Mouse (Mus musculus) stomach, postnatal 0 days (tissue): ENCODE results near the gene Cutal. TPM values are rescaled to one million over a fixed set of nuclear protein-coding genes. Genes with fewer than 3 reads are reported as not detected.
A peak's percentile ranks its signal among the peaks of the same experiment; 100 is the strongest.

ENCODE experiments used
- ATAC-seq: fragments of 200-750 bp; cut with Nextera tagmentation; 2 replicates; pipeline ENCODE4 v1.8.0; 2017; ENCODE audit not compliant: low FRiP score, low TSS enrichment
- DNase-seq: peaks from one replicate; pipeline ENCODE4 v3.0.0-alpha.2; 2016; ENCODE audit warnings: low spot score
- H3K27ac ChIP-seq: fragments of 300-500 bp; sonication (generic); replicated peaks from 2 replicates; pipeline ENCODE4 v1.5.1; 2014; ENCODE audit warnings: mild to moderate bottlenecking, control low read depth
- H3K27me3 ChIP-seq: fragments of 300-500 bp; sonication (generic); 2 replicates; pipeline ENCODE4 v1.6.1; 2014; ENCODE audit warnings: low read length; ENCODE audit not compliant: control insufficient read depth, insufficient read depth
- H3K36me3 ChIP-seq: fragments of 300-500 bp; sonication (generic); 2 replicates; pipeline ENCODE4 v1.6.1; 2014; ENCODE audit warnings: low read length, mixed read lengths; ENCODE audit not compliant: control insufficient read depth, insufficient read depth
- H3K4me1 ChIP-seq: fragments of 300-500 bp; sonication (generic); replicated peaks from 2 replicates; pipeline ENCODE4 v1.6.1; 2014; ENCODE audit warnings: antibody characterized with exemption; ENCODE audit not compliant: control insufficient read depth, insufficient read depth
- H3K4me2 ChIP-seq: fragments of 300-500 bp; sonication (generic); replicated peaks from 2 replicates; pipeline ENCODE4 v1.6.1; 2014; ENCODE audit warnings: low read depth, mild to moderate bottlenecking, control low read depth, moderate library complexity
- H3K4me3 ChIP-seq: fragments of 300-500 bp; sonication (generic); 2 replicates; pipeline ENCODE4 v1.5.1; 2014; ENCODE audit warnings: low read depth, low read length, control low read depth
- H3K9ac ChIP-seq: fragments of 300-500 bp; sonication (generic); 2 replicates; pipeline ENCODE4 v1.6.1; 2014; ENCODE audit warnings: mild to moderate bottlenecking, low read length, control low read depth, mixed read lengths
- H3K9me3 ChIP-seq: fragments of 300-500 bp; sonication (generic); 2 replicates; pipeline ENCODE4 v1.6.1; 2016; ENCODE audit warnings: low read length; ENCODE audit not compliant: control insufficient read depth
- CTCF ChIP-seq: IDR thresholded peaks from 2 replicates; pipeline ENCODE4 v1.5.1; 2016; ENCODE audit warnings: antibody characterized with exemption, low read depth, mild to moderate bottlenecking, moderate library complexity
- EP300 ChIP-seq: optimal IDR thresholded peaks from 2 replicates; pipeline ENCODE3; 2016; ENCODE audit warnings: antibody characterized with exemption
- WGBS: fragments of 180-500 bp; shearing (Covaris S2); extraction: QIAGEN DNeasy Blood & Tissue Kit; methylation state at CpG from one replicate; pipeline ENCODE4 v1.1.7; 2014; 5-methylcytosine and 5-hydroxymethylcytosine counted together
- polyA plus RNA-seq: library from polyadenylated mRNA; unstranded; fragments of >200 nt; fragmentation: Nextera tagmentation; extraction: Ambion mirVana; gene quantifications from 2 replicates; pipeline ENCODE4 v1.2.1, GENCODE M21; 2015

Cutal gene
- polyA plus RNA-seq, 1 experiment from 2014 or later = 0.55 TPM

GRCm38 (mm10) chr2:34938269-34939208, 64.3 kb downstream of the Cutal start:
- ATAC-seq (no peak; the same call in 1 of the 2 replicates), DNase-seq (no peak)
- H3K9ac ChIP-seq = no peak overlapping the region
- H3K4me3 ChIP-seq = no peak overlapping the region
- no peaks in the 10 kb centered on the region for H3K4me1 ChIP-seq
- 51% methylated on average over 8 of the region's 8 CpGs for WGBS
- no peaks in the 10 kb centered on the region for H3K36me3 ChIP-seq
- TF ChIP-seq EP300 (no peak), CTCF (no peak)
- no peaks in the 10 kb centered on the region for H3K9me3 ChIP-seq
- H3K27ac ChIP-seq = 0 out of 2 replicates have a peak overlapping the region, but pooled peaks have one; percentile 31
- no peaks in the 10 kb centered on the region for H3K27me3 ChIP-seq
- no peak overlapping the region for H3K4me2 ChIP-seq

- Histone ChIP-seq H3K36me3 (no peaks in the 10 kb centered on the region), H3K9me3 (no peaks in the 10 kb centered on the region), H3K4me3 (no peak overlapping the region), H3K27me3 (no peaks in the 10 kb centered on the region), H3K27ac (no peak overlapping the region), H3K4me2 (no peak overlapping the region), H3K9ac (no peak overlapping the region), H3K4me1 (no peaks in the 10 kb centered on the region)
- no peak for TF ChIP-seq EP300
- TF ChIP-seq CTCF = no peak
- no peak for ATAC-seq
- DNase-seq = no peak
- 67% methylated on average over 5 of the region's 5 CpGs for WGBS
Measured at GRCm38 (mm10) chr2:34940246-34940645, 66.0 kb downstream of the Cutal start.

GRCm38 (mm10) chr2:34941061-34941675, 67.0 kb downstream of the Cutal start:
- H3K36me3 ChIP-seq = no peaks in the 10 kb centered on the region
- H3K9me3 ChIP-seq = no peaks in the 10 kb centered on the region
- 79% methylated on average over 11 of the region's 11 CpGs for WGBS
- no peak overlapping the region for H3K9ac ChIP-seq
- no peak overlapping the region for H3K4me3 ChIP-seq
- TF ChIP-seq EP300 (no peak), CTCF (no peak)
- no peaks in the 10 kb centered on the region for H3K4me1 ChIP-seq
- ATAC-seq (no peak), DNase-seq (no peak)
- H3K4me2 ChIP-seq = no peak overlapping the region
- no peak overlapping the region for H3K27ac ChIP-seq
- no peaks in the 10 kb centered on the region for H3K27me3 ChIP-seq

Other genes with a start within 250 kb of the Cutal start
- gene Gapvd1, start 119.2 kb upstream of the Cutal start, polyA plus RNA-seq = 40.9 and 41.3 TPM in 2 replicates
- 767 and 830 TPM in 2 replicates for gene Hspa5, start 102.4 kb upstream of the Cutal start, polyA plus RNA-seq
- 23.5 and 24.6 TPM in 2 replicates for gene Rabepk, start 74.5 kb upstream of the Cutal start, polyA plus RNA-seq
- gene Fbxw2, start 48.1 kb upstream of the Cutal start, polyA plus RNA-seq = 54.2 and 56.3 TPM in 2 replicates
- not detected in 2 replicates for gene Gm34653, start 41.4 kb upstream of the Cutal start, polyA plus RNA-seq
- 55.5 and 55.9 TPM in 2 replicates for gene Psmd5, start 572 bp downstream of the Cutal start, polyA plus RNA-seq
- gene Phf19, start 39.6 kb downstream of the Cutal start, polyA plus RNA-seq = 3.5 and 3.7 TPM in 2 replicates
- 1.7 and 2.2 TPM in 2 replicates for gene Traf1, start 87.4 kb downstream of the Cutal start, polyA plus RNA-seq
- 0.19 and 0.21 TPM in 2 replicates for gene Hc, start 187.0 kb downstream of the Cutal start, polyA plus RNA-seq
- 0.15 and 0.25 TPM in 2 replicates for gene AI182371, start 227.1 kb downstream of the Cutal start, polyA plus RNA-seq
- 7.3 and 8.0 TPM in 2 replicates for gene Cntrl, start 235.1 kb downstream of the Cutal start, polyA plus RNA-seq